Mouse (Mus musculus) bone marrow, adult 2 months (tissue): ENCODE measurements around the gene Bank1.

Experiments used
- CTCF ChIP-seq: fragments of 200-500 bp; IDR thresholded peaks from 2 replicates; pipeline ENCODE4 v1.5.1; 2011; ENCODE audit warnings: low read length, control low read depth; ENCODE audit not compliant: control insufficient read depth, insufficient read depth
- POLR2A ChIP-seq: fragments of 200-500 bp; IDR thresholded peaks from 2 replicates; pipeline ENCODE4 v1.6.1; 2011; ENCODE audit warnings: low read depth, mild to moderate bottlenecking, control low read depth, low read length, borderline replicate concordance; ENCODE audit not compliant: control insufficient read depth

DNA sequence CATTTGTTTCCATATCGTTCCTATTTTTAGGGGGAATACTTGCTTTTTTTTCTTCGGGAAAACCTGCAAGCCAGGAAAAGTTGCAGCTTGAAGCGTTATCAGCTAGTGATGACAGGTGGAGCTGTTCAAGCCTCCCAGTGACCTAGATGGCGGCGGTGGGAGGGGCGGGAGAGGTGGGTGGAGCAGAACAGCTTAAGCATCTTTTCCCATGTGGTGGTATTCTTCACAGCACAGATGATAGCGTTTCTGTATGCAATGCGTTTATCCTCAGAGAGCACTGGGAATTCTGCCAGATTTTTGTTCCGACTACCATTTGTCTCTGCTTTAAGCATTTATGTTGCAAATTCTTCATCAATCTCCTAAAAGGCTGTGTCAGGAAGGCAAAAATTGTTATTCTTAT is 318.0 kb downstream of the Bank1 start:
- TF ChIP-seq CTCF (no peak), POLR2A (no peak)
